ENCODE assay signal across 8 mouse cellular contexts in genomic region chr11:70220323-70220722, GRCm38 (mm10). TPM values are rescaled to one million over a fixed set of nuclear protein-coding genes. Genes with fewer than 3 reads are reported as not detected.
A peak's percentile ranks its signal among the peaks of the same experiment; 100 is the strongest.
DNase-seq lines count a peak whose midpoint lies in the region; ATAC-seq and TF ChIP-seq lines count a peak whose summit lies in the region.

No protein-coding gene starts in this region.

- H3K27me3 ChIP-seq in heart, adult 2 months (ENCODE audit: control insufficient read depth, insufficient read depth, low read length), result no peaks in the 10 kb centered on the region
- H3K27me3 ChIP-seq in C2C12 (ENCODE audit: control insufficient read depth, insufficient read depth, insufficient read length), result no peaks in the 10 kb centered on the region
- peaks cover 21% of the 10 kb centered on the region for H3K27me3 ChIP-seq in embryonic facial prominence, embryonic 11.5 days (ENCODE audit: control insufficient read depth, insufficient read depth, low read length)
- H3K27me3 ChIP-seq in limb, embryonic 11.5 days (ENCODE audit: control insufficient read depth, insufficient read depth, low read length), result peaks cover 18% of the 10 kb centered on the region
- H3K27me3 ChIP-seq in small intestine, adult 2 months (ENCODE audit: control insufficient read depth, insufficient read depth, low read length), result no peaks in the 10 kb centered on the region

- no peaks in the 10 kb centered on the region for H3K79me2 ChIP-seq in heart, adult 2 months (replicated peaks; ENCODE audit: control insufficient read depth, insufficient read depth, low read length)
- peaks cover 78% of the 10 kb centered on the region for H3K79me2 ChIP-seq in C2C12 (ENCODE audit: control insufficient read depth, insufficient read depth)

- intact Hi-C loops in heart, adult 2 months (cut with DNase I), result no loop called here

- H3K4me2 ChIP-seq in embryonic facial prominence, embryonic 11.5 days (ENCODE audit: low read depth, low read length), result peak overlapping the region; percentile 84
- H3K4me2 ChIP-seq in limb, embryonic 11.5 days (ENCODE audit: low read depth, severe bottlenecking), result peak overlapping the region; percentile 91

- peaks cover 5% of the 10 kb centered on the region for H3K4me1 ChIP-seq in heart, adult 2 months (ENCODE audit: control insufficient read depth, insufficient read depth, low read length)
- H3K4me1 ChIP-seq in embryonic facial prominence, embryonic 11.5 days (ENCODE audit: control insufficient read depth, insufficient read depth, low read length), result no peaks in the 10 kb centered on the region; the same call in 1 of the 2 replicates
- H3K4me1 ChIP-seq in limb, embryonic 11.5 days (ENCODE audit: control insufficient read depth, insufficient read depth, low read length), result no peaks in the 10 kb centered on the region
- H3K4me1 ChIP-seq in small intestine, adult 2 months (ENCODE audit: control insufficient read depth, insufficient read depth, insufficient read length, low read length), result peaks cover 32% of the 10 kb centered on the region

- TF ChIP-seq EP300 in heart, adult 2 months (IDR thresholded peaks at IDR 0.05; ENCODE audit: insufficient read depth, low read depth, low read length), result no peak

- TF ChIP-seq CTCF in heart, adult 2 months (IDR thresholded peaks at IDR 0.05), result no peak
- no peak for TF ChIP-seq CTCF in C2C12 (IDR thresholded peaks at IDR 0.05; ENCODE audit: control insufficient read depth, insufficient read depth, insufficient read length)
- TF ChIP-seq CTCF in small intestine, adult 2 months (IDR thresholded peaks at IDR 0.05; ENCODE audit: extremely low read depth, insufficient read length, insufficient replicate concordance, low read depth, low read length), result no peak

- H3K79me3 ChIP-seq in C2C12 (ENCODE audit: low read depth), result peaks cover 16% of the 10 kb centered on the region

- H3K36me3 ChIP-seq in heart, adult 2 months (ENCODE audit: control insufficient read depth, insufficient read depth, low read length), result peaks cover 3% of the 10 kb centered on the region
- H3K36me3 ChIP-seq in C2C12 (ENCODE audit: control insufficient read depth, insufficient read depth), result peaks cover 51% of the 10 kb centered on the region
- H3K36me3 ChIP-seq in embryonic facial prominence, embryonic 11.5 days (replicated peaks; ENCODE audit: control insufficient read depth, insufficient read depth, low read depth, low read length), result no peaks in the 10 kb centered on the region
- H3K36me3 ChIP-seq in limb, embryonic 11.5 days (ENCODE audit: control insufficient read depth, insufficient read depth, low read length), result peaks cover 2% of the 10 kb centered on the region; the same call in 1 of the 2 replicates
- H3K36me3 ChIP-seq in small intestine, adult 2 months (ENCODE audit: control insufficient read depth, insufficient read depth, low read length), result no peaks in the 10 kb centered on the region

- H3ac ChIP-seq in C2C12 (ENCODE audit: control insufficient read depth, insufficient read length, low read depth), result peak overlapping the region; percentile 90

- TF ChIP-seq POLR2A in heart, adult 2 months (IDR thresholded peaks at IDR 0.05; ENCODE audit: insufficient read depth, low read depth, low read length), result no peak
- no peak for TF ChIP-seq POLR2A in small intestine, adult 2 months (IDR thresholded peaks at IDR 0.05; ENCODE audit: low read depth, low read length)

- peak overlapping the region; percentile 57 for H3K9ac ChIP-seq in heart, adult 2 months (ENCODE audit: low read depth, low read length)
- H3K9ac ChIP-seq in embryonic facial prominence, embryonic 11.5 days (replicated peaks; ENCODE audit: low read length), result peak overlapping the region; percentile 75
- H3K9ac ChIP-seq in limb, embryonic 11.5 days (ENCODE audit: low read length), result peak overlapping the region; percentile 80

- H3K4me3 ChIP-seq in heart, adult 2 months, result peak overlapping the region; percentile 70
- peak overlapping the region; percentile 43 for H3K4me3 ChIP-seq in C2C12 (ENCODE audit: insufficient read depth, poor library complexity, severe bottlenecking)
- peak overlapping the region; percentile 54 for H3K4me3 ChIP-seq in embryonic facial prominence, embryonic 11.5 days (ENCODE audit: low read depth, low read length)
- peak overlapping the region; percentile 54 for H3K4me3 ChIP-seq in limb, embryonic 11.5 days (ENCODE audit: low read depth, low read length)
- H3K4me3 ChIP-seq in small intestine, adult 2 months (ENCODE audit: low read depth, low read length), result peak overlapping the region; percentile 72

- ATAC-seq in embryonic facial prominence, embryonic 11.5 days (replicated peaks; ENCODE audit: insufficient number of reproducible peaks, low FRiP score, low TSS enrichment, low read depth), result no peak
- no peak for ATAC-seq in limb, embryonic 11.5 days (ENCODE audit: insufficient number of reproducible peaks, low FRiP score, low TSS enrichment, low read depth)
- no peak for ATAC-seq in activated CD4-positive, CD25-positive, alpha-beta regulatory T cell, adult 4 months

- H3K9me3 ChIP-seq in embryonic facial prominence, embryonic 11.5 days (replicated peaks; ENCODE audit: control insufficient read depth, low read length), result no peaks in the 10 kb centered on the region
- no peaks in the 10 kb centered on the region for H3K9me3 ChIP-seq in limb, embryonic 11.5 days (ENCODE audit: control insufficient read depth, low read length)

- 4% methylated on average over 24 of the region's 24 CpGs for WGBS in heart, adult 2 months
- WGBS in embryonic facial prominence, embryonic 11.5 days, result 2% methylated on average over 24 of the region's 24 CpGs
- 2% methylated on average over 24 of the region's 24 CpGs for WGBS in limb, embryonic 11.5 days
- WGBS in small intestine, adult 2 months, result 3% methylated on average over 24 of the region's 24 CpGs

- no peak for DNase-seq in heart, adult 2 months
- no peak for DNase-seq in heart, adult 9 months (ENCODE audit: low spot score in 2 of 2)
- DNase-seq in embryonic facial prominence, embryonic 11.5 days (ENCODE audit: low spot score), result peak; percentile 20
- no peak for DNase-seq in limb, embryonic 11.5 days (ENCODE audit: low spot score)
- no peak for DNase-seq in thymus, postnatal 25 days

- peak overlapping the region; percentile 86 for H3K27ac ChIP-seq in heart, adult 2 months
- peak overlapping the region; percentile 48 for H3K27ac ChIP-seq in embryonic facial prominence, embryonic 11.5 days (replicated peaks; ENCODE audit: low read depth, low read length)
- H3K27ac ChIP-seq in limb, embryonic 11.5 days (replicated peaks; ENCODE audit: low read depth, low read length), result peak overlapping the region; percentile 60
- H3K27ac ChIP-seq in small intestine, adult 2 months (ENCODE audit: insufficient read depth, low read depth, low read length), result peak overlapping the region; percentile 73

TF ChIP-seq in C2C12, 6 proteins besides CTCF, POLR2A, EP300 and RAD21 (continues in another document):
- TF ChIP-seq CEBPB (IDR thresholded peaks at IDR 0.05; ENCODE audit: low read depth) (no peak), MAX (IDR thresholded peaks at IDR 0.05) (no peak), USF1 (IDR thresholded peaks at IDR 0.05; ENCODE audit: low read depth) (no peak)

RNA-seq across cellular contexts. Expression of gene Slc16a13, which starts 0.5 kb away (rescaled TPM):
- 1 to 10 TPM; 2.2 to 2.8 TPM for total RNA-seq in heart, adult 2 months (2021)
- polyA plus RNA-seq in heart, adult 2 months (2012; rRNA removed), result 4.0 and 7.4 TPM in 2 replicates
- polyA plus RNA-seq in C2C12 (2012; fragmentation: generic; extraction: Trizol), result 22.0 TPM
- polyA plus RNA-seq in embryonic facial prominence, embryonic 11.5 days (2014; fragmentation: Nextera tagmentation; extraction: Ambion mirVana), result 8.5 and 13.4 TPM in 2 replicates
- 17.0 and 17.8 TPM in 2 replicates for polyA plus RNA-seq in limb, embryonic 11.5 days (2014; fragmentation: Nextera tagmentation; extraction: Ambion mirVana)
- 3.2 and 4.7 TPM in 2 replicates for polyA plus RNA-seq in small intestine, adult 2 months (2012; rRNA removed)
- polyA plus RNA-seq in activated CD4-positive, CD25-positive, alpha-beta regulatory T cell, adult 4 months (2017; shearing (Covaris generic)), result 1 to 10 TPM; 2.6 to 4.1 TPM

RNA-seq across cellular contexts. Expression of gene Slc16a11, which starts 7.8 kb away (rescaled TPM):
- total RNA-seq in heart, adult 2 months (2021), result under 1 TPM; 0.34 to 0.52 TPM
- 1.1 and 9.6 TPM in 2 replicates for polyA plus RNA-seq in heart, adult 2 months (2012; rRNA removed)
- polyA plus RNA-seq in C2C12 (2012; fragmentation: generic; extraction: Trizol), result 145 TPM
- 0.81 TPM in 1 of 2 replicates, not detected in the other for polyA plus RNA-seq in embryonic facial prominence, embryonic 11.5 days (2014; fragmentation: Nextera tagmentation; extraction: Ambion mirVana)
- 0.21 and 0.67 TPM in 2 replicates for polyA plus RNA-seq in limb, embryonic 11.5 days (2014; fragmentation: Nextera tagmentation; extraction: Ambion mirVana)
- polyA plus RNA-seq in small intestine, adult 2 months (2012; rRNA removed), result 6.6 and 12.7 TPM in 2 replicates
- polyA plus RNA-seq in activated CD4-positive, CD25-positive, alpha-beta regulatory T cell, adult 4 months (2017; shearing (Covaris generic)), result not detected

RNA-seq across cellular contexts. Expression of gene Bcl6b, which starts 9.3 kb away (rescaled TPM):
- 10 to 100 TPM in 1 of 2 experiments, 1 to 10 TPM in 1; 9.1 to 13.7 TPM for total RNA-seq in heart, adult 2 months (2021)
- polyA plus RNA-seq in heart, adult 2 months (2012; rRNA removed), result 18.9 and 21.0 TPM in 2 replicates
- 9.3 TPM for polyA plus RNA-seq in C2C12 (2012; fragmentation: generic; extraction: Trizol)
- polyA plus RNA-seq in embryonic facial prominence, embryonic 11.5 days (2014; fragmentation: Nextera tagmentation; extraction: Ambion mirVana), result 6.7 and 6.9 TPM in 2 replicates
- polyA plus RNA-seq in limb, embryonic 11.5 days (2014; fragmentation: Nextera tagmentation; extraction: Ambion mirVana), result 7.3 and 7.5 TPM in 2 replicates
- 0.98 and 2.2 TPM in 2 replicates for polyA plus RNA-seq in small intestine, adult 2 months (2012; rRNA removed)
- polyA plus RNA-seq in activated CD4-positive, CD25-positive, alpha-beta regulatory T cell, adult 4 months (2017; shearing (Covaris generic)), result under 1 TPM; 0.23 to 0.36 TPM

RNA-seq across cellular contexts. Expression of gene 0610010K14Rik, which starts 17.4 kb away (rescaled TPM):
- 10 to 100 TPM; 30.7 to 34.5 TPM for total RNA-seq in heart, adult 2 months (2021)
- 38.9 and 48.1 TPM in 2 replicates for polyA plus RNA-seq in heart, adult 2 months (2012; rRNA removed)
- 91.7 TPM for polyA plus RNA-seq in C2C12 (2012; fragmentation: generic; extraction: Trizol)
- 195 and 211 TPM in 2 replicates for polyA plus RNA-seq in embryonic facial prominence, embryonic 11.5 days (2014; fragmentation: Nextera tagmentation; extraction: Ambion mirVana)
- 216 and 218 TPM in 2 replicates for polyA plus RNA-seq in limb, embryonic 11.5 days (2014; fragmentation: Nextera tagmentation; extraction: Ambion mirVana)
- polyA plus RNA-seq in small intestine, adult 2 months (2012; rRNA removed), result 25.2 and 45.3 TPM in 2 replicates
- polyA plus RNA-seq in activated CD4-positive, CD25-positive, alpha-beta regulatory T cell, adult 4 months (2017; shearing (Covaris generic)), result 100 to 1,000 TPM; 124 to 159 TPM

RNA-seq across cellular contexts. Expression of gene Gm21988, which starts 19.3 kb away (rescaled TPM):
- 1 to 10 TPM; 2.0 to 3.4 TPM for total RNA-seq in heart, adult 2 months (2021)
- polyA plus RNA-seq in heart, adult 2 months (2012; rRNA removed), result 5.0 and 5.5 TPM in 2 replicates
- 10.8 TPM for polyA plus RNA-seq in C2C12 (2012; fragmentation: generic; extraction: Trizol)
- 7.5 and 9.1 TPM in 2 replicates for polyA plus RNA-seq in embryonic facial prominence, embryonic 11.5 days (2014; fragmentation: Nextera tagmentation; extraction: Ambion mirVana)
- 8.2 and 10.5 TPM in 2 replicates for polyA plus RNA-seq in limb, embryonic 11.5 days (2014; fragmentation: Nextera tagmentation; extraction: Ambion mirVana)
- 2.6 and 4.4 TPM in 2 replicates for polyA plus RNA-seq in small intestine, adult 2 months (2012; rRNA removed)
- polyA plus RNA-seq in activated CD4-positive, CD25-positive, alpha-beta regulatory T cell, adult 4 months (2017; shearing (Covaris generic)), result 1 to 10 TPM; 5.2 to 7.6 TPM

Comparison
In these comparisons a context has a peak if more than half of its experiments do, and no peak if none do; other contexts are left out.
1. RNA of gene Slc16a11, which starts 7.8 kb away (polyA plus RNA-seq): 145 TPM in C2C12 (single experiment); 6.6 to 12.7 TPM in small intestine, adult 2 months, 1.1 to 9.6 TPM in heart, adult 2 months, 0.81 TPM in embryonic facial prominence, embryonic 11.5 days, 0.21 to 0.67 TPM in limb, embryonic 11.5 days and not detected in activated CD4-positive, CD25-positive, alpha-beta regulatory T cell, adult 4 months; every median in the first group is over 10 times any median in the second.
2. Peak in every context shown above with its lines, with median percentiles within 50 percentile points of each other: H3K27ac ChIP-seq, H3K4me3 ChIP-seq and H3K9ac ChIP-seq.